Mouse (Mus musculus): ENCODE measurements at regions not wholly inside any gene's neighbourhood (a gene's known extent, or its start where the extent isn't known, plus 50 kb on each side); places are given as distances from the start of the nearest gene placed in this dataset.

DNA sequence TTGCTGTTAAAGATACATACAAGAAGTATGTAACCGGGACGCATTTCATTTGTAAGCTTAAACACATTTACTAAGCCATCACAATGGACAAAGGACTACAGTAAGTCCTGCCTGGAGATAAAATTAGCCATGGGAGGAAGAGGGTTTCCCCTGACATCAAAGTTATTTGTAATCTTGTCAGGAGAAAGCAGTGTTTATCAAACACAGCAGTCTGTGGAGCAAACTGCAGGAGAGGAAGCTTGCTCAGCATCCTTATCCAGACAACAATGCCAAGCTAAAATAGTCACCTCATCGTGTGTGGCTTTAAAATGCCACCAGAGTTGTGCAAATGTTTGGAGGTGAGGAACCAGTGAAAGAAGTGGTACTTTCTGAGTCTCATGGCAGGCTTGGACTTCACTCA, 216.9 kb upstream of the Gpc5 start:
- DNase-seq = no peak

DNA sequence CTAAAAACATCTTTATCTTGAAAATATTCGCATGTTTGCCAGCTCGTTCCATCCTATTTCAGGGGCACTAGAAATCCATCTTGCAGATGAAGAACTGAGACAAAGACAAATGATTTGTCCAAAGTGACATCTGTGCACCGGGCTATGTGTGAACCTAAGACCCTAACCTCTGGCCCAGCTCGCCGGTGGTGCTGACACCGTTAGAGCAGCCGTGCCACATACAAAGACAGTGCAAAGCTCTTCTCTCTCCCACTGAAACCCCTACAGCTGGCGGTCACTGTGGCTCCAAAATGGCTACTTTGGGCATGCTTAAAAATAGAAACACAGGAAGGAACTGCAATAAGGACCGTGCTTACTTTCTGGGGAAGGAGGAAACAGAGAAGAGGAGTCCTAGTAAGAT, 215.6 kb upstream of the Gpc5 start:
- no peak for DNase-seq

DNA sequence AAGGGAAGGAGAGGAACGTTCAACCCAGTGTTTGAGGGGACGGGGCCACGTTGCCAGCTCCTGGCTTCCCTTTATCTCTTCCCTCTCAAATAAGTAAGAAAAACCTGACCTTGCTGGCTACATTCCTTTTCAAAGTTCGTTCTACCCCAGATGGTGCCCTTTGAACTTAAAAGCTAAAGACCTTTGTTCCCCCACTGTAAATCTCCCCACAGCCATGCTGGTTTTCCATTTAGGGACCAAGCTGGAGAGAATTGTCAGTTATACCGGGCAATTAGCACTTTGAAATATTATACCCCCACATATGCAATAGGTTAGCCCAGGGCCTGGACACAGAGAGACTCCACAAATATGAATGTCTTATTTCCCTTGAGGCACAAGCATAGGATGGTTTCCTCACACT, 214.5 kb upstream of the Gpc5 start:
- no peak for DNase-seq

DNA sequence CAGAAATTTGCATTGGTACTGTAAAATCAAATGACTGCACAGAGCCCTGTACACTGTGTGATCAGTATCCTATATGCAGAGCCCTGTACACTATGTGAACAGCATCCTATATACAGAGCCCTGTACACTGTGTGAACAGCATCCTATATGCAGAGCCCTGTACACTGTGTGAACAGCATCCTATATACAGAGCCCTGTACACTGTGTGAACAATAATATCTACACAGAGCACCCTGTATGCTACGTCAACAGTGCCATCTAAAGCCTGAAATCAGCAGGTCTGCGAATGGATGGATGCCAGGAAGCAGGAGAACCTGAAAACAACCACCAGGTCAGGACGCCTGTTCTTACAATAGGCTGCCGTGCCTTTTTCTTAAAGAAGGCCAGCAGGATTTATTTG, 211.7 kb upstream of the Gpc5 start:
- no peak for DNase-seq

DNA sequence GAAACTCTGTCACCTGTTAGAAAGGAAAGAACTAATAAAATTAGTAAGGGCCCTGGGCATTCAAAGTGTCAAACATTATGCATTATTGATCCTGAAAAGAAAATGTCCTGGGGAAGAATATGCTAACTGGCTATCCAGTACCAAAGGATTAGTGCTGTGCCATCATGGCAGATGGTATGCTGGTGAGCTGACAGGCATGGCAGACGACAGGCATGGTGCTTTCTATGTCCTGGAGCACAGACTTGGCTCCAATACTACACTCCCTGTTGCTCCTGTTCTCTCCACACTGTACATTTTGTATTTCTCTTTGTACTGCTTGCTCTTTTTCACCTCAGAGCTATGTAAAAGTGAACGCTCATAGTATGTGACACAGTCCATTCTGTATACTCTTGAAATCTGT, 187.9 kb upstream of the Gpc5 start:
- DNase-seq = no peak

DNA sequence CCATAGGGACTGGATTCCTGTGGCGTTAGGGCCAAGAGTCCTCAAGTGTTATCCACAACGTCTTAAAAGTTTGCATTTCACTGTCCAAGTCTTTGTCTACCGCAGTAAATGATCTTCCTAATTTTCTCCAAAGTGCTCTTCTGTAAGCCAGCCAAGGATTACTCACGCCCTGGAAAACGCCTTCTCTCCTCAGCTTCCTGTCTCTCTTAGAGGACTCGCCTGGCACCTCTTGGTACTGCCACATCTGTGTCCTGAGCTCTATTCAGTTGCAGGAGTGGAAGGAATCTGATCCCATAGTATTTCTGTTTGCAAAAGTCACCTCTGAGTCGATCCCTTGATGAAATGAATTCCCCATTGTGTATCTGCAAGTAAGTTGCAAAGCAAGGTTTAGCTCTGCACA, 179.7 kb upstream of the Gpc5 start:
- DNase-seq = no peak

DNA sequence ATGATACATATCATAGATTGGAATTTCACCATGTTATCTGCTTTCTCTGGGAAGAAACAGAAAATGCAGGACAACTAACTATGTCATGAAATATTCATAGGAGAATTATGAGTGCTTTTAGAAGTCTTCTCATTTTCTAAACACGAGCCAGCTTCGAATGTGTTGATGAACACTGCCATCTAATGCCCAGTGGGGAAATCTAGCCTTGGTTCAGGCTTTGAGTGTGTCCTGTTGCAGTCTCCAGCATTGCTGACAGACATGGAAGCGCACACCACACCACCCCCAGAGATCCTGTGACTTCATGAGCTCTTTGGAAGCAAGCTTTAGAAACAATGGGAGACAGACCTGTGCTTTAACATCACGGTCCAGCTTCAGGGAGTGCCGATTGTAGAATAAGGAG, 178.8 kb upstream of the Gpc5 start:
- no peak for DNase-seq

DNA sequence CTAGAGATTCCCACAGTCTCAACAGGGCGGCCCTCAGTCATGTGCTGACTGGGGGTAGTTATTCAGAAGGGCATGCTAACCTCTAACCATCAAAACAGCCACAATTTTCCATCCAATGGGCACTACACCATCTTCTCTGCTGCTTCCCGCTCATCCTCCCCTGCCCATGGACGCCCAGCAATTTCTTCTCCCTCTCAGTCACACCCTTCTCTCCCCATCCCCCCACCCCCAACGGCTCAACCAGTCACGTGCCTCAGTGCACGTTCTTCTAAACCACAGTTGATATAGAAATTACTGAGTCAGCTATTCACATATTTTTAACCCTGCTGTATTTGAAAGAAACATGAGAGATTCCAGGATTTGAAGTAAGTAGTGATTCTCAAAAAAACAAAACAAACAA, 146.3 kb upstream of the Gpc5 start:
- DNase-seq = no peak

DNA sequence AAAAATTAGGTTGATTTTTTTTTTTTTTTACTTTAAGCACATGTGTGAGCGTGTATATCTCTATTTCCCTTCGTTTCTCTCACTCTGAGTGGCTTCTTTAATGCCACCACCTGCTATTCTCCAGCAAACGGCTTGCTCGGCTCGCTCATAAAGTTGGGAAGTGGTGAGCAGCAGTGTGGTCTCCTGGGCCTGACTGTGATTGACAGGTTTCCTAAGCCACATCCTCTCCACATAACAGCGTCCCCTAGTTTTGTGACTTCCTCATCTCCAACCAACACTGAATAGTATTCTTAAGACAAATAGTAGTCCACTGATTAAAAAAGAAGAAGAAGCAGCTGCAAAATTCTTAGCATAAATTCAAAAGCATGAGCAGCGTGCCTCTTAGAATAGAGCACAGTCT, 145.7 kb upstream of the Gpc5 start:
- no peak for DNase-seq

DNA sequence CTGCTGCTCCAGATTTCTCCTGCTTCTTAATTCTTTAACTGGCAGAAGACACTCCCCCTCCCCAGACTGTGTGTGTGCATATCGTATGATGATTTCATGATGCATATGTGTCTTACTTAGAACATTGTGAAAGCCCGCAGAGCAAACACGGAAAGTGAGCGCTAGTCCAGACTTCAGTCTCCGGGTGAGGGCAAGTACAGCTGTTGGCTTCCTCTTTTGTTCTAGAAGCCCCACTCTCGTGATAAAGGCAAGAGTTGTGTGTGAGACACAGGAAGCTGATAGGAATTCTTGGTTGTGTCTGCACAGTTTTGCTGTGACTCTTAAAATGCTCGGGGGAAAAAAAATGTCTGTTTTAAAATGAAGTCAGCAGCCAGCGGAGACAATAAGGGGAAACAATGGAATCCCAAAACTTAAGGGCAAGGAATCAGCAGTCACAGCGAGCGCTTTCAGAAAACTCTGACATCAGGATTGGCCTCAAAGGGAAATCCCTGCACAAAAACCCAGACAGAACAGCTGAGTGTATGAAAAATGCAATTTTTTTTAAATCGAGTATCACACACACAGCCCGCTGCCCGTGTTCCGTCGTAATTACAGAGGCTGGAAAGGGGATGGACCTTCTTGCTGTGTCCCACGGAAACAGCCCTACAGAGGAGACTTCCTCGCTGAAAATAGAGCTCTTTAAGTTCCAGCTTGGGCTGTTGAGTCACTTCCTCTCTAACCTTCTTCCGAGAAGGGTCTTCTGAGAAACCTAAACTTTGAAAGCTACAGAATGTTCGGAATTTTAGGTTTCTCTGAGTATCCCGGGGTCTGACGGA, 143.5 kb upstream of the Gpc5 start:
- peak in 1 of 2 experiments; percentile 9 for DNase-seq

DNA sequence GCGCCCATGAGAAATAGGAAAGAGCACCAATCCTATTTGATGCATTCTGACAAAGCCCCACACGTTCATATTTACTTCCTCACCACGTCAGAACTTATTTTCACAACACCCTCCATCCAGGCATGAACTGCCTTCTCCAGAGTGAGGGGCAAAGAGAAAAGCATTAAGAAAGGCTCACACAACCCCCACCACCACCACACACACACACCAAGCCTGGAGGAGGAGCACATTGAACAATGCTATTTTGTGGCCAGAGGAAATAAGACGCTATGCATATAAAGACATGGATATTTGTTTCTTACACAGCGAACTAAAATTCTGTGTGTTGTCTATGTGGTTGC, 142.9 kb upstream of the Gpc5 start:
- DNase-seq = no peak

DNA sequence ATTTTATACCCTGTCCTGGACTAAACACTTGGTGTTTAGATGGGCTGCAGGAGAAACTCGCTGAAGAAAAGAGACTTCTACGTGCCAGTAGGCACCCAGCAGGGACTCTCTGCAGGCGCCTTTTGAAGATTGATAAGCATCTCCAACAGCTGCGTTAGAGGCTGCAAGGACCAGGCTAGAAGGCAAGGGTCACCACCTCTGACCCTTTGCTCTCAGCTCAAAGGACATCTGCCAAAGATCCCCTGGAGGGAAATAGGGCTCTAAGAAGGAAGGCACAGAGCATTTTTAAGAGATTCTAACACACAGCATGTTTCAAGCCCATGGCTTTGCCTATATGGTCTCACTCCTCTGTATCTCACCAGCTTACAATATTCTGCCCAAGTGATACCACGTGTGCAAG, 139.7 kb upstream of the Gpc5 start:
- no peak for DNase-seq

DNA sequence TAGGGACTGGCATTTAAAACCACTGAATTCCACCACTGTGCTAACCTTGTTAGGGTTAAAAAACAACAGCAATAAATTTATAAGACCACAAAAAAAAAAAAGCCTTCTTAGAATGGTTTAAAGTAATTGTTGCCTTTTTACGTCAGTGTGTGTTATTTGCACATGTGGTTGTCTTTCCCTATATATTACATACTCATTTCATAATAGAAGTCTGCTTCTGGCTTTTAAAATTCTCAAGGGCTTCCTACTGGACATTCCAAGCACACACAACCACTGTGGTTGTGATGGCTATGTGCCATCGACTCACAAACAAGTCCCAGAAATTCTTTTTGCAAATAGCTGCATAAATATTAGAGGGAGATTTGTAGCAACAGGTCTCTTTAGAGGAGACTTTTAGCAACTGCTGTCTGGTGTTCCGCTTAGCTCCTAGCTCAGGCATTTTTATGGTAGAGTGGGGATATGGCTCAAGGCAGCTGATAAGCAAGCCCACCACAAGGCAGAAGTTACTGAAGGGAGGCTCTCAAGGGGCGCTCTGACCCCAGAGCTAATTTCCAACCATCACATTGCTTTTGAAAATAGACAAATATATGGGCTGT, 138.8 kb upstream of the Gpc5 start:
- DNase-seq = no peak

DNA sequence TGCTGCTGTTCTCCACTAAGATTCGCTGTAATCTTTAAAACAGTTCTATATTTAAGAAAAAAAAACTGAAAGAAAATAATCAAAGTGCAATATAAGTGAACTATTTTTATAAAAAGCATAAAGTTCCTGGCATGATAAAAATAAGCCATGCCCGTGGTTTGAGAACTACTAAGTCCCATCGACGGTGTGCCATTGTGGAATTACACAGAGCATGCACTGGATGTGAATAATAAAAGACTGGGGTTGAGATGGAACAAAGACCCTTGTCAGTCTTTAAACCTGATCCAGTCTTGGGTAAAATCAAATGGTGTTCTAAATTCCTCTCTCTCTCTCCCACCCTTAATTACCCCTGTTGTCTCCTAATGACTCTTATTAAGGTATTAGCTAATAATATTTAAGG, 137.7 kb upstream of the Gpc5 start:
- DNase-seq = no peak

DNA sequence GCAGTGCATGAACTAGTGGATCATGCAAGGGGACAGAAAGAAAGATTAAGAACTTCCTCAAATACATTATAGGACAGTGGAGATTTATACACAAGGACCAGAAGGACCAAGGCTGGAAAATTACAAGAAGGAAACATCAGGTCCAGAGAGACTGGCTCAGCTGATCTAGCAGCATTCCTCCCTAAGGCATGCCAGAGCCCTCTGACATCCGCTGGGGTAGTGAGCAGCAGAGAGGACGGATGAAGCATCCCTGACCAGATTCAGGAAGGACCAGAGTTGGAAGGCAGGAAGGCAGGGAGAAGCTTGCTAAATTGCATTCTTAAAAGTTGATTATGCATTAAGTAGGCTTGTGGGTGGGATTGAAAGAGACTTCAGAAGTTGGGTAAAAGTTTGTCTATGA, 136.4 kb upstream of the Gpc5 start:
- DNase-seq = no peak

DNA sequence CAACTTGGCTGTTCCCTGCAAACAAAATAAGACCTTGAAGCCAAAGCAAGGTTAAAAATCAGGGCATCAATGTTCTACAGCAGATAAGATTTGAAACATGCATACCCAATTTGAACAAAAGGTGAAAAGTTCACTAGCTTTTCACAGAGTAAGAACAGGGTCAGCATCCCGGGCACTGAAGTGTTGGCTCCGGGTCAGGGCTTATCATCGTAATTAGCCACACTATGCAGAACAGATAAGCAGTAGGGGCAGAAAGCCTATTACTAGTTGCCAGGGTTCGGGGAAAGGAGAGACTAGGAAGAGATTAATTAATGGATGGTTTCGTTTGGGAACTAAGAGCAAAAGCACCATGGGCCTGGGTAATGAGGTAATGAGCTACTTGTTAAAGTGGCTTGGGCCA, 131.7 kb upstream of the Gpc5 start:
- DNase-seq = no peak

DNA sequence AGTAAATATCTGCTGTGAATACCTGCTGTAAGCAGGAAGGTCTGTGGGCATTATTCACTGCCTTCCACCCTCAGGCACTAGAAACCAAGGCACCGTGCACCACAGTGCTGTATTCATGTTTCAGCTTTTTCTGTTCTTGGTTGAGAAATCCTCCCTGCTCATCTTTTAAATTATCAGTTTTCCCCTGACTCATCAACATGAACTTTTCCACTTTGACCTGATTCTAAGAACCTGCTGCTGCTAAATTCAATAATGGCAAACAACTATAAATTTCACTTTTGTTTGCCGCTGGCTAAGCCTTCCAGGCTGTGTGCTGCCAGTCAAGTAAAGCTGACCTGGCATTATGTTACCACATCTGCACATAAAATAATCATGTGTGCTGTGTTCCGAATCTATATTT, 126.1 kb upstream of the Gpc5 start:
- DNase-seq = no peak

DNA sequence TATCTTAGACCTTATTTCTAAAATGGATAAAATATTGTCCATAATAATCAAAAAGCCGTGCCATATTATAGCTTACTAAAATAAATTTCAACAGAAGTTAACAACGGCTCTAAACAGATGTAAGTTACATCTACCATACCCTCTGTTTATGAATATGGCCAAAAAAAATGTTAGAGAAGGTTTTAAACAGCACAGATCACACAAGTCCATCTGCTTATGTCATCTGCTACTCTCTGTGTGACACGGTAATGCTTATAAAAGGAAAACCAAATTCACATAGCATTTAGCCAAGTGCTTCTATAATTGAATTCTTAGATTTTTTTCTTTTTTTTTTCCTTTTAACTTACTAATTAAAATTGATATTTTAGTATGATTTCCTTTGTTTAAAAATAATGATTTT, 123.0 kb upstream of the Gpc5 start:
- DNase-seq = no peak

DNA sequence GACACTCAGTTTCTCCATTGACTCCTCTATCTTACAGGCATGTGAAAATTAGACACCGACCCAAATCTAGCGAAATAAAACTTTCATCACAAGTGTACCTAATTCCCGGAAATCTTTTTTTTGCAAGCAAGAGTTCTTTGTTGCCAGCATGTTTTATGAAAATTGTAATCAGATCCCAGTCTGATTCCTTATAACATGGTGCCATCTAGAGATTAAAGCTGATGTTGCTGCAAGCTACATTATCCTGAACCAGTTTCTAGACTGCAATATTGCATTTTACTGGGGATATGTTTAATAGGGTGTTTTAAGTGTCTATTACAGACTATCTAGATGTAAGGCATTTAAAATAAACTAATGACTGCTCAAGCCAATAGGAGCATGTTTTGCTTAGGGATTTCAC, 110.9 kb upstream of the Gpc5 start:
- no peak for DNase-seq

DNA sequence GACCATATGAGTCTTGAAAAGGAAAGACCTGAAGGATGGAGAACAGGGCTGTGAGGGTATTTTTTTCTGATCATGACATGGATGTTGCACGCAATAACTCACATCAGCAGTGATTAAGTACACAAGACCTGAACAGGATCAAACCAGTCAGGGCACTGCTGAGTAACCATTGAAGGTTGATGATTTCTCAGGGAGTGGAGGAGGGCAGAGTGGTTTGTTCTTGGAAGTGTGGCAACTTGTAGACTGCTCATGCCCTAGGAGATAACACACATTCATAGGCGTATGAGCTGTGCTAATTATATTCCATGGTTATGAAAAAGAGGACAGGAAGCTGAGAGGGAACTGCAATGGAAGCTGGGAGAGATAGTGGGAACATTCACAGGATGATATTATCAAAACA, 88.8 kb upstream of the Gpc5 start:
- no peak for DNase-seq

DNA sequence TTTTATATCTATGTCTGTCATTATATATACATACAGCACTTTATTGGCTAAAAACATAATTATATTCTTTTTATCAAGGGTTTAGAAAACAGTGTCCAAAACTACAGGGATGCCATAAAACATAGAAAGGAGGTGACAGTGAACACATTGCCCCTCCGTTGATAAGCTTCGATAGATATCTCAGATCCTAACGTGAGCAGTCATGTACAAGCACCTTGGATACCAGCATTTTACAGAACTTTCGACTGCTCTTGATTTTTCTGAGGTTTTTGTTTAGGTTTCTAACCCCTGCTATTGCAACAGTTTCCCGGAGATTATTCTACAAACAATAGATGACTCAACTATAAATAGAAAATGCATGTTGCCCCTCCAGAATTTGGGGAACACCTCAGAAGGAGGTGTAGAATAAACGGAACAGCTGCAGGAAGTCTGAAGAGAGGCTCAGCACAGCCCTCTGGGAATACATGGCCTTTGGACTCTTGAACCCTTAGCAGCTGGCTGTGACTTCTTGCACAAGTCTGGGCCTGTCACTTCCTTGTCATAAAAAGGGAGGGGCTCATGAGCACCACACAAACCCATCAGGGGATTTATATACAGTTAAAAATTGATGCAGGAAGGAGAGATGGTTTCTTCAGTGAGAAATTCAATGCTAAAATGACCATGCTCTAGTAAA, 87.1 kb upstream of the Gpc5 start:
- DNase-seq = no peak

DNA sequence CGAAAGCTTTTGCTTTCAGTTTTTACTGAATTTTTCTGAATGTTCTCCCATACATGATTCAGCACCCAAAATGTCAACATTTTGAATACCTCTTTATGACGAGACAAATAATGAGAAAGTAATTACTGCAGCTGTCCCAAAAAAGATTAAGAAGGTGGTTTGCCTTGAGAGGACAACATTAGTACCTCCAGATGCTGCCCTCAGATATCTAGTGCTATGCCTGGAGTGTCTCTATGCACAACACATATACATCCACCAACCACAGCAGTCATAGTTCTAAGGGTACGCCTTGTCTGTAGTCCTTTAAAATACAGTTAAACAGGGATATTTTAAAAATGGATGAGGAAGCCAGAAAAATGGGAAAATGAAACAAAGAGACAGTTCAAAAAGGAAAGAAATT, 81.1 kb upstream of the Gpc5 start:
- DNase-seq = no peak

DNA sequence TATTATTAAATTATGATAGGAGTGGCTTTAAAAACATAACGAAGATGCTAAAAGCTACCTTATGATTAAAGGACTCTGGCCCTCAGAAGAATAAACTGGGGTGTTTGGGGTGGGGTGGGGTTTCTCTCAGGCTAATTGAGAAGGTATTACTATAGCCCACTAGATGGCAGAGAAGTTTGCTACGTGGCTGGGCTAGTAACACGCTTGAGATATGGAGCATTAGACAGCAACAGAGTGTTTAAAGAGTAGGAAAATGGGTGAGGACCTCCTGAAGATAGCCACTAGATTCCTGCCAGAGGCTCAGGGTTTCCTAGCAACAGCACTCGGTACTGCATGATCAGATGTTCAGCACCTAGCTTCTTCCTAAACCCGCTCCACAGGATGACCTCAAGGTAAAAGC, 76.7 kb upstream of the Gpc5 start:
- no peak for DNase-seq

DNA sequence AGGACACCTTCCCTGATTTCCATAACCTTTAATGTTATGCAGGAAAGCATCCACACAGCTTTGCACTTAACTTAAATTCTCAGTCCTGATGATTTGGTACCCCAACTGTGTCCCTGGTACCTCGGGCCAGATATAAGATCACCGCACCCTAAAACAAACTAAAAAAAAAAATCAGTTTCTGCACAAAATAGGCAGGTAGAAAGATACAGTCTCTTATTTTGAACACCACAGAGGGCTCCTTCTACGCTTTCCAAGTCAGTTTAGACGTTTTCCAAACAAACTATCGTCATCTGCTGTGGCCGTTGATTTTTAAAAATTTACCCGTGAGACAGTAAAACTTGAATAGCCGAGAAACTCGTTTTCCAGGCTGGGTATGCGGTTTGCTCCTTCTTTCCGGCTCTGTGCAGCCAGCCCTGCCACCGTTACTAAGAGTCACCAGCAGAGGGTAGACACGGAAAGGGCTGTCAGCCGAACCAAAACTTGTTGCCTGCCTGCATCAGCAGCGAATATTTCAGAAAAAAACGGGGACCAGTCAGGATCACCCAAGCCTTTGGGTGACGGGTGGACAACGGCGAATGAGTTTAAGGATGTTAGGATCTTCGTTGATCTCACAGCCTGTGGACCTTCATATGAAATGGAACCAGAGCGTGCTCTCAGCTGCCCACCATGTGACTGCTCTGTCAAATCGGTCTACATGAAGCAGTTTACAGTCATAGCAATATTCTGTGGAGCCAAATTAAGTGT, 74.4 kb upstream of the Gpc5 start:
- DNase-seq = peak; percentile 18 to 54
